Mouse (Mus musculus) erythroblast, embryonic 14.5 days (primary cell): Measurements from ENCODE around the gene Ubxn6. TPM values are rescaled to one million over a fixed set of nuclear protein-coding genes. Genes with fewer than 3 reads are reported as not detected.

ENCODE experiments used
- H3K27me3 ChIP-seq: 2 replicates; pipeline ENCODE4 v1.6.1; 2012; ENCODE audit warnings: inconsistent platforms; ENCODE audit not compliant: control insufficient read depth
- H3K36me3 ChIP-seq: 2 replicates; pipeline ENCODE4 v1.6.1; 2012; ENCODE audit warnings: mild to moderate bottlenecking, inconsistent platforms; ENCODE audit not compliant: control insufficient read depth
- H3K4me1 ChIP-seq: 2 replicates; pipeline ENCODE4 v1.6.1; 2012; ENCODE audit warnings: inconsistent platforms; ENCODE audit not compliant: control insufficient read depth
- H3K4me3 ChIP-seq: replicated peaks from 2 replicates; pipeline ENCODE3; 2012; ENCODE audit warnings: moderate library complexity, mild to moderate bottlenecking, inconsistent platforms
- H3K9me3 ChIP-seq: 2 replicates; pipeline ENCODE4 v1.6.1; 2012; ENCODE audit warnings: low read length, inconsistent platforms, mixed read lengths; ENCODE audit not compliant: control insufficient read depth
- GATA1 ChIP-seq: IDR thresholded peaks from 2 replicates; pipeline ENCODE4 v1.6.1; 2012; ENCODE audit warnings: low read length, inconsistent platforms, mixed read lengths
- TAL1 ChIP-seq: IDR thresholded peaks from 3 replicates; pipeline ENCODE4 v1.6.1; 2012; ENCODE audit warnings: low read length, inconsistent platforms, mixed read lengths
- polyA plus RNA-seq: library from polyadenylated mRNA; stranded (reverse); fragments of >175 nt; gene quantifications from 2 replicates; pipeline ENCODE4 v1.2.3, GENCODE M21; 2012

Ubxn6 gene
- polyA plus RNA-seq, 1 experiment = 3.4 TPM

- H3K4me1 ChIP-seq = peaks cover 20% of the 10 kb centered on the region
These were observed 50.4 kb downstream of the Ubxn6 start for GRCm38 (mm10) chr17:56024476-56024875.

GRCm38 (mm10) chr17:56023386-56023785 lies 51.4 kb downstream of the Ubxn6 start:
- H3K27me3 ChIP-seq = no peaks in the 10 kb centered on the region
- H3K4me3 ChIP-seq = no peak overlapping the region
- H3K9me3 ChIP-seq = no peaks in the 10 kb centered on the region
- no peak for TF ChIP-seq TAL1
- no peak for TF ChIP-seq GATA1
- peaks cover 96% of the 10 kb centered on the region for H3K36me3 ChIP-seq
- H3K4me1 ChIP-seq = peaks cover 19% of the 10 kb centered on the region

More at GRCm38 (mm10) chr17:56024476-56024875, 50.4 kb downstream of the Ubxn6 start:
- H3K27me3 ChIP-seq = no peaks in the 10 kb centered on the region
- no peak overlapping the region for H3K4me3 ChIP-seq
- no peak for TF ChIP-seq TAL1
- H3K36me3 ChIP-seq = peaks cover 96% of the 10 kb centered on the region
- H3K9me3 ChIP-seq = no peaks in the 10 kb centered on the region

- Histone ChIP-seq H3K27me3 (no peaks in the 10 kb centered on the region), H3K4me3 (no peak overlapping the region), H3K4me1 (peaks cover 19% of the 10 kb centered on the region), H3K36me3 (peaks cover 96% of the 10 kb centered on the region), H3K9me3 (no peaks in the 10 kb centered on the region)
- TF ChIP-seq GATA1 = no peak
These were observed 51.9 kb downstream of the Ubxn6 start for GRCm38 (mm10) chr17:56022989-56023290.

- H3K4me1 ChIP-seq = peaks cover 16% of the 10 kb centered on the region
- H3K27me3 ChIP-seq = no peaks in the 10 kb centered on the region
- TF ChIP-seq TAL1 = no peak
- no peak for TF ChIP-seq GATA1
- no peak overlapping the region for H3K4me3 ChIP-seq
- H3K9me3 ChIP-seq = no peaks in the 10 kb centered on the region
- peaks cover 96% of the 10 kb centered on the region for H3K36me3 ChIP-seq
These were observed 52.5 kb downstream of the Ubxn6 start for GRCm38 (mm10) chr17:56022131-56022988.

- H3K27me3 ChIP-seq = no peaks in the 10 kb centered on the region
- TF ChIP-seq GATA1 (no peak), TAL1 (no peak)
- H3K9me3 ChIP-seq = no peaks in the 10 kb centered on the region
- H3K36me3 ChIP-seq = peaks cover 96% of the 10 kb centered on the region
- H3K4me1 ChIP-seq = peaks cover 15% of the 10 kb centered on the region
- no peak overlapping the region for H3K4me3 ChIP-seq
These were observed 53.5 kb downstream of the Ubxn6 start for GRCm38 (mm10) chr17:56021161-56021910.

- Histone ChIP-seq H3K9me3 (no peaks in the 10 kb centered on the region), H3K4me1 (peaks cover 11% of the 10 kb centered on the region), H3K4me3 (no peak overlapping the region), H3K36me3 (peaks cover 96% of the 10 kb centered on the region), H3K27me3 (no peaks in the 10 kb centered on the region)
- no peak for TF ChIP-seq TAL1
- no peak for TF ChIP-seq GATA1
These were observed 54.3 kb downstream of the Ubxn6 start for GRCm38 (mm10) chr17:56020400-56021084.

GRCm38 (mm10) chr17:56018347-56019131 lies 56.3 kb downstream of the Ubxn6 start:
- Histone ChIP-seq H3K27me3 (no peaks in the 10 kb centered on the region), H3K36me3 (peaks cover 88% of the 10 kb centered on the region), H3K4me3 (no peak overlapping the region), H3K9me3 (no peaks in the 10 kb centered on the region), H3K4me1 (peaks cover 4% of the 10 kb centered on the region; the same call in 1 of the 2 replicates)
- TF ChIP-seq GATA1 (no peak), TAL1 (no peak)

GRCm38 (mm10) chr17:56017848-56018247 lies 57.0 kb downstream of the Ubxn6 start:
- H3K4me1 ChIP-seq = peaks cover 3% of the 10 kb centered on the region; the same call in 1 of the 2 replicates
- TF ChIP-seq GATA1 = no peak
- no peak for TF ChIP-seq TAL1
- no peak overlapping the region for H3K4me3 ChIP-seq
- H3K27me3 ChIP-seq = no peaks in the 10 kb centered on the region
- H3K9me3 ChIP-seq = no peaks in the 10 kb centered on the region
- peaks cover 84% of the 10 kb centered on the region for H3K36me3 ChIP-seq

Other genes with a start within 250 kb of the Ubxn6 start
- not detected in 2 replicates for gene Zfp119a, start 196.1 kb downstream of the Ubxn6 start, polyA plus RNA-seq
- gene Zfp959, start 182.9 kb downstream of the Ubxn6 start, polyA plus RNA-seq = 0.06 and 0.10 TPM in 2 replicates
- not detected in 2 replicates for gene Zfp119b, start 125.5 kb downstream of the Ubxn6 start, polyA plus RNA-seq
- 0.34 and 0.37 TPM in 2 replicates for gene Ebi3, start 122.4 kb downstream of the Ubxn6 start, polyA plus RNA-seq
- gene Yju2, start 115.9 kb downstream of the Ubxn6 start, polyA plus RNA-seq = 1.6 and 1.7 TPM in 2 replicates
- gene Shd, start 104.6 kb downstream of the Ubxn6 start, polyA plus RNA-seq = not detected in 2 replicates
- gene Fsd1, start 88.5 kb downstream of the Ubxn6 start, polyA plus RNA-seq = not detected in 2 replicates
- 0.04 TPM in 1 of 2 replicates, not detected in the other for gene Stap2, start 69.4 kb downstream of the Ubxn6 start, polyA plus RNA-seq
- gene Mpnd, start 69.3 kb downstream of the Ubxn6 start, polyA plus RNA-seq = 0.76 and 1.1 TPM in 2 replicates
- 5.9 TPM in 2 replicates for gene Sh3gl1, start 38.4 kb downstream of the Ubxn6 start, polyA plus RNA-seq
- gene Chaf1a, start 34.6 kb downstream of the Ubxn6 start, polyA plus RNA-seq = 10.0 and 11.6 TPM in 2 replicates
- 35.9 and 38.5 TPM in 2 replicates for gene Hdgfl2, start 4.6 kb upstream of the Ubxn6 start, polyA plus RNA-seq
- gene Plin4, start 34.8 kb upstream of the Ubxn6 start, polyA plus RNA-seq = not detected in 2 replicates
- not detected in 2 replicates for gene Plin5, start 42.6 kb upstream of the Ubxn6 start, polyA plus RNA-seq
- 0.03 TPM in 1 of 2 replicates, not detected in the other for gene Lrg1, start 47.0 kb upstream of the Ubxn6 start, polyA plus RNA-seq
- 0.05 and 0.06 TPM in 2 replicates for gene Sema6b, start 65.3 kb upstream of the Ubxn6 start, polyA plus RNA-seq
- 0.07 and 0.10 TPM in 2 replicates for gene Tnfaip8l1, start 87.4 kb upstream of the Ubxn6 start, polyA plus RNA-seq
- gene Mydgf, start 108.9 kb upstream of the Ubxn6 start, polyA plus RNA-seq = 1.7 and 1.8 TPM in 2 replicates
- 5.6 and 6.1 TPM in 2 replicates for gene Dpp9, start 143.9 kb upstream of the Ubxn6 start, polyA plus RNA-seq
- 0.64 and 0.80 TPM in 2 replicates for gene Fem1a, start 181.8 kb upstream of the Ubxn6 start, polyA plus RNA-seq
- 0.90 and 0.96 TPM in 2 replicates for gene Ticam1, start 201.8 kb upstream of the Ubxn6 start, polyA plus RNA-seq
- 0.86 and 1.3 TPM in 2 replicates for gene Plin3, start 217.8 kb upstream of the Ubxn6 start, polyA plus RNA-seq
- not detected in 2 replicates for gene Arrdc5, start 225.3 kb upstream of the Ubxn6 start, polyA plus RNA-seq
- gene Uhrf1, start 228.3 kb upstream of the Ubxn6 start, polyA plus RNA-seq = 30.4 and 30.5 TPM in 2 replicates